In genomic region chr17:13781948-13782347, GRCm38 (mm10) we compare ENCODE assay signal across 23 mouse cellular contexts. TPM values are rescaled to one million over a fixed set of nuclear protein-coding genes. Genes with fewer than 3 reads are reported as not detected.
DNase-seq lines count a peak whose midpoint lies in the region; ATAC-seq and TF ChIP-seq lines count a peak whose summit lies in the region.
"Had no signal": no experiment of that assay in that cellular context is flagged by ENCODE, and none has a peak within 500 bp of the region (broad histone marks: within the 10 kb centered on the region; RNA-seq: fewer than 3 reads in every experiment).

No protein-coding gene starts in this region.

- no peaks in the 10 kb centered on the region for H3K27me3 ChIP-seq in hindbrain, embryonic 15.5 days
- no peaks in the 10 kb centered on the region for H3K27me3 ChIP-seq in hindbrain, embryonic 10.5 days (ENCODE audit: insufficient read depth, poor library complexity, severe bottlenecking)
- H3K27me3 ChIP-seq in cerebellum, adult 2 months (ENCODE audit: control insufficient read depth, insufficient read depth, low read length): no peaks in the 10 kb centered on the region
- H3K27me3 ChIP-seq in intestine, embryonic 15.5 days (replicated peaks): no peaks in the 10 kb centered on the region
- no peaks in the 10 kb centered on the region for H3K27me3 ChIP-seq in heart, embryonic 12.5 days (replicated peaks)
- H3K27me3 ChIP-seq: forebrain, embryonic 12.5 days had no signal

- no peak overlapping the region for H3K4me2 ChIP-seq in hindbrain, embryonic 15.5 days
- no peak overlapping the region for H3K4me2 ChIP-seq in intestine, embryonic 15.5 days (replicated peaks)
- H3K4me2 ChIP-seq in heart, embryonic 12.5 days: no peak overlapping the region
- H3K4me2 ChIP-seq: forebrain, embryonic 12.5 days; midbrain, embryonic 11.5 days had no signal

- no peak overlapping the region for H3K4me3 ChIP-seq in hindbrain, embryonic 15.5 days
- H3K4me3 ChIP-seq in hindbrain, embryonic 10.5 days: no peak overlapping the region
- no peak overlapping the region for H3K4me3 ChIP-seq in cerebellum, adult 2 months (replicated peaks; ENCODE audit: insufficient read depth, low read depth, low read length)
- no peak overlapping the region for H3K4me3 ChIP-seq in intestine, embryonic 15.5 days (replicated peaks)
- no peak overlapping the region for H3K4me3 ChIP-seq in heart, embryonic 12.5 days
- H3K4me3 ChIP-seq: forebrain, embryonic 12.5 days; heart, embryonic 10.5 days; layer of hippocampus, adult 2 months had no signal

- no peak for TF ChIP-seq CTCF in cerebellum, adult 2 months (IDR thresholded peaks at IDR 0.05; ENCODE audit: borderline replicate concordance, insufficient read depth, low read depth, low read length)

- H3K9ac ChIP-seq in hindbrain, embryonic 15.5 days: no peak overlapping the region
- H3K9ac ChIP-seq in intestine, embryonic 15.5 days: no peak overlapping the region
- no peak overlapping the region for H3K9ac ChIP-seq in heart, embryonic 12.5 days
- H3K9ac ChIP-seq: forebrain, embryonic 12.5 days had no signal

- no peak overlapping the region for H3K27ac ChIP-seq in hindbrain, embryonic 15.5 days (replicated peaks)
- H3K27ac ChIP-seq in hindbrain, embryonic 10.5 days: no peak overlapping the region
- peak overlapping the region; percentile 57 for H3K27ac ChIP-seq in cerebellum, adult 2 months (ENCODE audit: insufficient read depth, low read length)
- no peak overlapping the region for H3K27ac ChIP-seq in intestine, embryonic 15.5 days
- H3K27ac ChIP-seq in heart, embryonic 12.5 days (ENCODE audit: poor library complexity, severe bottlenecking): no peak overlapping the region
- H3K27ac ChIP-seq: forebrain, embryonic 12.5 days; heart, embryonic 10.5 days; layer of hippocampus, adult 2 months had no signal

- TF ChIP-seq POLR2A in cerebellum, adult 2 months (IDR thresholded peaks at IDR 0.05; ENCODE audit: borderline replicate concordance, insufficient read depth, low read length): no peak

- H3K4me1 ChIP-seq in hindbrain, embryonic 15.5 days (replicated peaks): peaks cover 8% of the 10 kb centered on the region
- peaks cover 2% of the 10 kb centered on the region; the same call in 1 of the 2 replicates for H3K4me1 ChIP-seq in hindbrain, embryonic 10.5 days (replicated peaks)
- H3K4me1 ChIP-seq in cerebellum, adult 2 months (ENCODE audit: control insufficient read depth, insufficient read depth, low read length): peaks cover 20% of the 10 kb centered on the region
- no peaks in the 10 kb centered on the region for H3K4me1 ChIP-seq in intestine, embryonic 15.5 days (replicated peaks)
- H3K4me1 ChIP-seq in heart, embryonic 12.5 days (replicated peaks): peaks cover 41% of the 10 kb centered on the region

- WGBS in hindbrain, embryonic 15.5 days: 83% methylated on average over 5 of the region's 5 CpGs
- WGBS in hindbrain, embryonic 10.5 days: 92% methylated on average over 5 of the region's 5 CpGs
- WGBS in cerebellum, adult 2 months: 17% methylated on average over 5 of the region's 5 CpGs
- WGBS in intestine, embryonic 15.5 days: 87% methylated on average over 5 of the region's 5 CpGs
- 77% methylated on average over 5 of the region's 5 CpGs for WGBS in heart, embryonic 12.5 days

- peak; percentile 81 for ATAC-seq in cerebellum, adult (ENCODE audit: insufficient number of reproducible peaks, low FRiP score, low TSS enrichment)
- ATAC-seq in hindbrain, embryonic 15.5 days (ENCODE audit: low FRiP score, low read depth): 0 out of 2 replicates have a peak, but pooled peaks have one; percentile 48
- ATAC-seq in intestine, embryonic 15.5 days: no peak
- ATAC-seq in heart, embryonic 12.5 days (ENCODE audit: insufficient number of reproducible peaks, low FRiP score): no peak
- ATAC-seq: activated CD4-positive, CD25-positive, alpha-beta regulatory T cell, adult 4 months; inflammation-experienced regulatory T-cells, adult 6 months; lung, postnatal 0 days had no signal

- no peak for DNase-seq in cerebellum, postnatal 4 days (ENCODE audit: low spot score in 2 of 2)
- no peak for DNase-seq in hindbrain, embryonic 10.5 days (ENCODE audit: low spot score)
- DNase-seq in cerebellum, adult 2 months: peak; percentile 63 to 83
- DNase-seq in cerebellum, postnatal 36 days: peak; percentile 51 to 54
- DNase-seq: adrenal gland, postnatal 25 days; heart, postnatal 14 days; kidney, adult 8-10 months; kidney, postnatal 14 days; left cerebral cortex, postnatal 4 days; liver; thymus, postnatal 25 days had no signal

- H3K36me3 ChIP-seq in hindbrain, embryonic 15.5 days: no peaks in the 10 kb centered on the region
- no peaks in the 10 kb centered on the region; the same call in 1 of the 2 replicates for H3K36me3 ChIP-seq in hindbrain, embryonic 10.5 days
- H3K36me3 ChIP-seq in intestine, embryonic 15.5 days: no peaks in the 10 kb centered on the region
- no peaks in the 10 kb centered on the region for H3K36me3 ChIP-seq in heart, embryonic 12.5 days
- H3K36me3 ChIP-seq: forebrain, embryonic 12.5 days; G1E; heart, embryonic 10.5 days had no signal

- no peaks in the 10 kb centered on the region for H3K9me3 ChIP-seq in hindbrain, embryonic 15.5 days
- peaks cover 3% of the 10 kb centered on the region; the same call in 1 of the 2 replicates for H3K9me3 ChIP-seq in hindbrain, embryonic 10.5 days
- no peaks in the 10 kb centered on the region for H3K9me3 ChIP-seq in intestine, embryonic 15.5 days
- H3K9me3 ChIP-seq in heart, embryonic 12.5 days (replicated peaks): no peaks in the 10 kb centered on the region
- H3K9me3 ChIP-seq: forebrain, embryonic 12.5 days; heart, embryonic 10.5 days had no signal

RNA-seq across cellular contexts. Expression of gene Tcte2, which starts 20.3 kb away (rescaled TPM):
- 16.8 TPM in 2 replicates for polyA plus RNA-seq in hindbrain, embryonic 15.5 days (2015; fragmentation: Nextera tagmentation; extraction: Ambion mirVana)
- polyA plus RNA-seq in hindbrain, embryonic 10.5 days (2016; fragmentation: Nextera tagmentation; extraction: Ambion mirVana): 4.4 and 7.5 TPM in 2 replicates
- 12.1 and 13.8 TPM in 2 replicates for polyA plus RNA-seq in cerebellum, adult 2 months (2012; rRNA removed)
- polyA plus RNA-seq in intestine, embryonic 15.5 days (2015; fragmentation: Nextera tagmentation; extraction: Ambion mirVana): 3.9 and 6.0 TPM in 2 replicates
- 3.6 and 4.9 TPM in 2 replicates for polyA plus RNA-seq in heart, embryonic 12.5 days (2016; fragmentation: Nextera tagmentation; extraction: Ambion mirVana)
- polyA plus RNA-seq: activated CD4-positive, CD25-positive, alpha-beta regulatory T cell, adult 4 months; G1E; inflammation-experienced regulatory T-cells, adult 6 months had no signal

RNA-seq across cellular contexts. Expression of gene Afdn, which starts 21.6 kb away (rescaled TPM):
- polyA plus RNA-seq in hindbrain, embryonic 15.5 days (2015; fragmentation: Nextera tagmentation; extraction: Ambion mirVana): 131 and 132 TPM in 2 replicates
- 71.0 and 72.2 TPM in 2 replicates for polyA plus RNA-seq in hindbrain, embryonic 10.5 days (2016; fragmentation: Nextera tagmentation; extraction: Ambion mirVana)
- polyA plus RNA-seq in cerebellum, adult 2 months (2012; rRNA removed): 85.5 and 94.0 TPM in 2 replicates
- polyA plus RNA-seq in intestine, embryonic 15.5 days (2015; fragmentation: Nextera tagmentation; extraction: Ambion mirVana): 76.6 and 84.9 TPM in 2 replicates
- 106 and 108 TPM in 2 replicates for polyA plus RNA-seq in heart, embryonic 12.5 days (2016; fragmentation: Nextera tagmentation; extraction: Ambion mirVana)

Comparison
In these comparisons a context has a peak if more than half of its experiments do, and no peak if none do; other contexts are left out.
1. DNase-seq: peak in cerebellum, adult 2 months (2 of 2) and cerebellum, postnatal 36 days (2 of 2); none in cerebellum, postnatal 4 days (0 of 2) and hindbrain, embryonic 10.5 days (single experiment).
2. ATAC-seq: peak in cerebellum, adult (single experiment) and hindbrain, embryonic 15.5 days (single experiment); none in intestine, embryonic 15.5 days (single experiment) and heart, embryonic 12.5 days (single experiment).